Mouse (Mus musculus) bone marrow macrophage, adult 2 months (primary cell): ENCODE results near the gene Lrrc49.

ENCODE experiments used
- CTCF ChIP-seq: IDR thresholded peaks from 2 replicates; pipeline ENCODE4 v1.5.1; 2012; ENCODE audit warnings: low read depth, mild to moderate bottlenecking, low read length, moderate library complexity
- POLR2A ChIP-seq: IDR thresholded peaks from 2 replicates; pipeline ENCODE4 v1.6.1; 2012; ENCODE audit warnings: mild to moderate bottlenecking, low read depth, low read length, borderline replicate concordance

GRCm38 (mm10) chr9:60616359-60616758, 71.6 kb downstream of the Lrrc49 start:
- TF ChIP-seq CTCF, result no peak
- TF ChIP-seq POLR2A, result no peak
